Mouse (Mus musculus): ENCODE results near the gene Apba3.

Apba3 gene

DNA sequence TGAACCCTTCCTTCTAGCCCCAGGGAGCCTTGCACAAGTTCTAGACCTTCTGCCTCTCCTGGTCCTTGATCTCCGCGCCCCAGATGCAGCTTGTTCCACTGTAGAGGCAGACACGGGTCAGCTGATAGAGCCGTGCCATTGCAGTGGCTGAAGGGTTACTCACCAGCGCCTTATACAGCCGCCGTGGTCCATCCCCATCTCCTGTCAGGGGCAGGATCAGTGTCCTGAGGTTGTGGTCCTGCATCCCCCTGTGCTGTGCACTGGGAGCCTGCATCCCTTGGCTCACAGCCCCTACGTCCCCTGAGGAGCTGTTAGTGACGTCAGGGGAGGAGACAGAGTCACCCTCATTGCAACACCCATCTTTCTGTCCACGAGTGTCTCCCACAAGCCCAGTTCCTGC, 36.5 kb downstream of the Apba3 start:
- Histone ChIP-seq H3K4me1 (replicated peaks; ENCODE audit: low read depth, low read length) (peaks cover 95% of the 10 kb centered on the region), H3K27me3 (ENCODE audit: insufficient read depth, low read length) (no peaks in the 10 kb centered on the region), H3K4me3 (replicated peaks; ENCODE audit: low read length) (no peak overlapping the region), H3K36me3 (ENCODE audit: insufficient read depth, low read length) (peaks cover 76% of the 10 kb centered on the region), H3K9me3 (ENCODE audit: low read length) (no peaks in the 10 kb centered on the region)
- TF ChIP-seq CTCF (conservative IDR thresholded peaks at IDR 0.05; ENCODE audit: low read length) (no peak), POU5F1 (IDR thresholded peaks at IDR 0.05; ENCODE audit: borderline replicate concordance, low read length) (no peak), NANOG (IDR thresholded peaks at IDR 0.05; ENCODE audit: borderline replicate concordance, low read length) (no peak)

DNA sequence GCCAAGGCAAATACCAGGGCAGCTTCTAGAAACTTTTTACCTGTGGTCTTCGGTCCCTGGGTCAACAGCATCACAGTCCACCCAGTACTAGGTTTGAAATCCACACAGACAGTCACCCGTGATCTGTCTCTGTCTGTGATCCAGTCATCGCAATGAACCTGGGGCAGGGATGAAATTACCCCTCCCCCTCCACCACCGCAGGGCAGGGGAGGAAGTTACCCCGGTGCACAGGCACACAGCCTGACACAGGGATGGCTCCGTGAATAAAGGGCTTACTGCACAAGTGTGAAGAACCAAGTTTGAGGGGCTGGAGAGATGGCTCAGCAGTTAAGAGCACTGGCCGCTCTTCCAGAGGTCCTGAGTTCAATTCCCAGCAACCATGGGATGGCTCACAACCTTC, 37.0 kb downstream of the Apba3 start:
- TF ChIP-seq NANOG (IDR thresholded peaks at IDR 0.05; ENCODE audit: borderline replicate concordance, low read length) (no peak), CTCF (conservative IDR thresholded peaks at IDR 0.05; ENCODE audit: low read length) (no peak), POU5F1 (IDR thresholded peaks at IDR 0.05; ENCODE audit: borderline replicate concordance, low read length) (no peak)
- H3K4me1 ChIP-seq (replicated peaks; ENCODE audit: low read depth, low read length), result peaks cover 93% of the 10 kb centered on the region
- H3K9me3 ChIP-seq (ENCODE audit: low read length), result no peaks in the 10 kb centered on the region
- peaks cover 77% of the 10 kb centered on the region for H3K36me3 ChIP-seq (ENCODE audit: insufficient read depth, low read length)
- H3K4me3 ChIP-seq (replicated peaks; ENCODE audit: low read length), result no peak overlapping the region
- no peaks in the 10 kb centered on the region for H3K27me3 ChIP-seq (ENCODE audit: insufficient read depth, low read length)

DNA sequence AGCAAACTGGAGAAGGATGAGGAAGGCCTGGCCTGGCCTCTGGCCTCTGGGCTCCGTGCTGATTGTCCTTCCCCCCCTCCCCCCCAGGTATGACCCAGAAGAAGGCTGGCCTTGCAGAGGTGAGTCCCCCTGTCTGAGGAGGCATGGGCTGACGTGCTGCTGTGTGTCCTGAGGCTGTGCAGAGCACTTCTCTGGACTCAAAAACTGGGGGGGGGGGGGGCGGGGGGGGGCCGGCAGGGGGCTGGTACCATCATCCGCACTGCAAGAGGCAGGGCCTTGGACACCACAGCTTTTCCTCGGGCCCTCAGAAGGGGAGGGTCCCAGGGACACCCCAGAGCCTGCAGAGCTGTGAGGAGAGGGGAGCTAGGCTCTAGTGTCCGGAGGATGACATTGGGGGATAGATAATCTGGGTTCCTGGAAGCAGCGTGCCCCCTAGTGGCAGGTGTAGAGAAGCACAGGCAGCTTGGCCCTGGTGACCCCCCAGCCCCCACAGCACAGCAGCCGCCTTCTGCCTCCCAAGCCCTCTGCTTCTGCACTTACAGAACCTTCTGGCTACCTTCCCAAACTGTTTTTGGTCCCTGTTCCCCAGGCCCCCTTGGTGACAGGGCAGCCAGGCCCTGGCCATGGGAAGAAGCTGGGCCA, 38.0 kb downstream of the Apba3 start:
- peaks cover 77% of the 10 kb centered on the region for H3K36me3 ChIP-seq (ENCODE audit: insufficient read depth, low read length)
- no peaks in the 10 kb centered on the region for H3K27me3 ChIP-seq (ENCODE audit: insufficient read depth, low read length)
- TF ChIP-seq NANOG (IDR thresholded peaks at IDR 0.05; ENCODE audit: borderline replicate concordance, low read length), result no peak
- peak; percentile 72 for TF ChIP-seq CTCF (conservative IDR thresholded peaks at IDR 0.05; ENCODE audit: low read length)
- H3K4me3 ChIP-seq (replicated peaks; ENCODE audit: low read length), result no peak overlapping the region
- no peaks in the 10 kb centered on the region for H3K9me3 ChIP-seq (ENCODE audit: low read length)
- H3K4me1 ChIP-seq (replicated peaks; ENCODE audit: low read depth, low read length), result peaks cover 93% of the 10 kb centered on the region

- no peak overlapping the region for H3K4me3 ChIP-seq (replicated peaks; ENCODE audit: low read length)
- H3K27me3 ChIP-seq (ENCODE audit: insufficient read depth, low read length), result no peaks in the 10 kb centered on the region
- H3K9me3 ChIP-seq (ENCODE audit: low read length), result no peaks in the 10 kb centered on the region
- H3K36me3 ChIP-seq (ENCODE audit: insufficient read depth, low read length), result peaks cover 84% of the 10 kb centered on the region
- TF ChIP-seq CTCF (conservative IDR thresholded peaks at IDR 0.05; ENCODE audit: low read length), result no peak
- TF ChIP-seq POU5F1 (IDR thresholded peaks at IDR 0.05; ENCODE audit: borderline replicate concordance, low read length), result no peak
- no peak for TF ChIP-seq NANOG (IDR thresholded peaks at IDR 0.05; ENCODE audit: borderline replicate concordance, low read length)
- H3K4me1 ChIP-seq (replicated peaks; ENCODE audit: low read depth, low read length), result peaks cover 93% of the 10 kb centered on the region
Measured at GRCm38 (mm10) chr10:81305663-81306062, 38.9 kb downstream of the Apba3 start.

DNA sequence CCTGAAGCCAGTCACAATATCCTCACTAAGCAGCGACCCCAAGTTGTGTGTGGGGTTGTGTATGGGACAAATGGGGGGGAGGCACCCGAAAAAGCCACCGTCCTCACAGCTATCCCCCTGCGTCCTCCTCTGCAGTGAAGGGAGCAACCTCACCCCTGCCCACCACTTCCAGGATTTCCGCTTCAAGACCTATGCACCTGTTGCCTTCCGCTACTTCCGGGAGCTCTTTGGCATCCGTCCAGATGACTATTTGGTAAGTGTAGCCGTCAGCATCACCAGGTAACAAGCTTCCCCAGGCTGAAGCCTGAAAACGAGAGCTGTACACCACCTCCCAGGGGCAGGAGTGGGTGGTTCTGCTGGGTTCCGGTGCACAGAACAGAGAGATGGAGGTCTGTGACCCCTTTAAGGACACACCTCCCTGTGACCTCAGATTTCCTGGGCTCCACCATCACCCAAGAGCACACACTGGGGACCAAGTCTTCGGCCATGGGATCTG, 39.5 kb downstream of the Apba3 start:
- Histone ChIP-seq H3K4me3 (replicated peaks; ENCODE audit: low read length) (no peak overlapping the region), H3K9me3 (ENCODE audit: low read length) (no peaks in the 10 kb centered on the region), H3K27me3 (ENCODE audit: insufficient read depth, low read length) (no peaks in the 10 kb centered on the region), H3K36me3 (ENCODE audit: insufficient read depth, low read length) (peaks cover 87% of the 10 kb centered on the region), H3K4me1 (replicated peaks; ENCODE audit: low read depth, low read length) (peaks cover 94% of the 10 kb centered on the region)
- TF ChIP-seq CTCF (conservative IDR thresholded peaks at IDR 0.05; ENCODE audit: low read length) (no peak), NANOG (IDR thresholded peaks at IDR 0.05; ENCODE audit: borderline replicate concordance, low read length) (no peak), POU5F1 (IDR thresholded peaks at IDR 0.05; ENCODE audit: borderline replicate concordance, low read length) (no peak)

- no peak for TF ChIP-seq CTCF (conservative IDR thresholded peaks at IDR 0.05; ENCODE audit: low read length)
- H3K9me3 ChIP-seq (ENCODE audit: low read length), result no peaks in the 10 kb centered on the region
- H3K36me3 ChIP-seq (ENCODE audit: insufficient read depth, low read length), result peaks cover 87% of the 10 kb centered on the region
- no peak overlapping the region for H3K4me3 ChIP-seq (replicated peaks; ENCODE audit: low read length)
- H3K27me3 ChIP-seq (ENCODE audit: insufficient read depth, low read length), result no peaks in the 10 kb centered on the region
- H3K4me1 ChIP-seq (replicated peaks; ENCODE audit: low read depth, low read length), result peaks cover 94% of the 10 kb centered on the region
Measured at GRCm38 (mm10) chr10:81306837-81307682, 40.3 kb downstream of the Apba3 start.

GRCm38 (mm10) chr10:81309571-81309970, 42.8 kb downstream of the Apba3 start:
- Histone ChIP-seq H3K36me3 (ENCODE audit: insufficient read depth, low read length) (peaks cover 96% of the 10 kb centered on the region), H3K27me3 (ENCODE audit: insufficient read depth, low read length) (no peaks in the 10 kb centered on the region), H3K4me1 (replicated peaks; ENCODE audit: low read depth, low read length) (peaks cover 94% of the 10 kb centered on the region), H3K4me3 (replicated peaks; ENCODE audit: low read length) (no peak overlapping the region), H3K9me3 (ENCODE audit: low read length) (no peaks in the 10 kb centered on the region)
- TF ChIP-seq NANOG (IDR thresholded peaks at IDR 0.05; ENCODE audit: borderline replicate concordance, low read length) (no peak), CTCF (conservative IDR thresholded peaks at IDR 0.05; ENCODE audit: low read length) (no peak), POU5F1 (IDR thresholded peaks at IDR 0.05; ENCODE audit: borderline replicate concordance, low read length) (no peak)

DNA sequence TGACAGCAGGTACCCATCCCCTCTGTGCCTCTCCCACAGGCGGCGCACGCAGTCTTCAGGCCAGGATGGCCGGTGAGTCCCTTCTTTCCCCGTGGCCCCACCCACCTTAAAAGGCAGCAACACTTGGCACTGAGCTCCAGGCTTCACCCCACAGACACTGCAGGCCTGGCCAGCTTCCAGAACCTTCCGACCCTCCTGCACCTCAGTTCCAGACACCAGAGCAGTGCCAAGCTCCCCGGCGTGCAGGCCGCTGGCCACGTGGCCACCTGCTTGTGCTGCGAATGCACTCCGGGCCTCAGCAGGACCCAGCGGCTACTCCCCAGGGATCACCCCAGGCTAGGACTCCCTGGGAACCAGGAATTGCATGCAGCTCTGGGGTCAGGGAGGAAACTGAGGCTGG, 46.8 kb downstream of the Apba3 start:
- no peaks in the 10 kb centered on the region for H3K27me3 ChIP-seq (ENCODE audit: insufficient read depth, low read length)

More for the DNA sequence above, 46.8 kb downstream of the Apba3 start:
- H3K4me1 ChIP-seq (replicated peaks; ENCODE audit: low read depth, low read length), result peaks cover 97% of the 10 kb centered on the region
- no peak for TF ChIP-seq CTCF (conservative IDR thresholded peaks at IDR 0.05; ENCODE audit: low read length)
- no peak for TF ChIP-seq POU5F1 (IDR thresholded peaks at IDR 0.05; ENCODE audit: borderline replicate concordance, low read length)
- no peak for TF ChIP-seq NANOG (IDR thresholded peaks at IDR 0.05; ENCODE audit: borderline replicate concordance, low read length)
- peak overlapping the region; percentile 41 for H3K4me3 ChIP-seq (replicated peaks; ENCODE audit: low read length)
- H3K36me3 ChIP-seq (ENCODE audit: insufficient read depth, low read length), result peaks cover 90% of the 10 kb centered on the region
- H3K9me3 ChIP-seq (ENCODE audit: low read length), result no peaks in the 10 kb centered on the region

All from E14TG2a.4 (cell line).